Mouse (Mus musculus) ES-E14 (cell line): Measurements from ENCODE around the gene Prmt1. TPM values are rescaled to one million over a fixed set of nuclear protein-coding genes. Genes with fewer than 3 reads are reported as not detected.
A peak's percentile ranks its signal among the peaks of the same experiment; 100 is the strongest.

Experiments used
- DNase-seq: peaks from one replicate; pipeline ENCODE4 v3.0.0-alpha.2; 2013; ENCODE audit warnings: low read depth, low spot score
- H3K27ac ChIP-seq: 2 replicates; pipeline ENCODE4 v1.5.1; 2012; ENCODE audit warnings: low read depth, mild to moderate bottlenecking, low read length, moderate library complexity, mixed read lengths; ENCODE audit not compliant: poor library complexity, insufficient read depth, severe bottlenecking
- H3K36me3 ChIP-seq: 2 replicates; pipeline ENCODE4 v1.6.1; 2012; ENCODE audit warnings: mild to moderate bottlenecking, low read length, moderate library complexity, mixed read lengths; ENCODE audit not compliant: control insufficient read depth, poor library complexity, insufficient read depth, severe bottlenecking
- H3K4me1 ChIP-seq, 2 experiments: fragments of 150-350 bp in 1 of 2; sonication (generic) in 1 of 2; 2 replicates each; pipeline ENCODE4 v1.6.1; 2012; ENCODE audit warnings: low read length in 2 of 2, mild to moderate bottlenecking in 1 of 2, mixed read lengths in 1 of 2; ENCODE audit not compliant: control insufficient read depth in 2 of 2, insufficient read depth in 2 of 2, poor library complexity in 1 of 2
- H3K4me3 ChIP-seq, 2 experiments: fragments of 150-350 bp in 1 of 2; sonication (generic) in 1 of 2; 2 replicates each; pipeline ENCODE4 v1.5.1; 2012; ENCODE audit warnings: low read length in 2 of 2, low read depth in 1 of 2, mild to moderate bottlenecking in 1 of 2, mixed read lengths in 1 of 2; ENCODE audit not compliant: insufficient read depth in 1 of 2, poor library complexity in 1 of 2, severe bottlenecking in 1 of 2
- H3K9ac ChIP-seq: 2 replicates; pipeline ENCODE4 v1.6.1; 2012; ENCODE audit warnings: low read depth, mild to moderate bottlenecking, low read length, mixed read lengths; ENCODE audit not compliant: poor library complexity, insufficient read depth, severe bottlenecking
- H3K9me3 ChIP-seq: fragments of 150-350 bp; sonication (generic); 2 replicates; pipeline ENCODE4 v1.6.1; 2012; ENCODE audit warnings: low read depth, mild to moderate bottlenecking, low read length; ENCODE audit not compliant: control insufficient read depth, insufficient read depth
- CHD2 ChIP-seq: IDR thresholded peaks from 2 replicates; pipeline ENCODE4 v1.6.1; 2014; ENCODE audit warnings: mild to moderate bottlenecking, low read depth, low read length, inconsistent platforms
- HCFC1 ChIP-seq: IDR thresholded peaks from 2 replicates; pipeline ENCODE4 v1.6.1; 2012; ENCODE audit warnings: low read length, inconsistent platforms, borderline replicate concordance; ENCODE audit not compliant: insufficient read depth
- MAFK ChIP-seq: IDR thresholded peaks from 2 replicates; pipeline ENCODE4 v1.6.1; 2014; ENCODE audit warnings: mild to moderate bottlenecking, low read depth, low read length, inconsistent platforms; ENCODE audit not compliant: insufficient read depth
- ZC3H11A ChIP-seq: IDR thresholded peaks from 2 replicates; pipeline ENCODE4 v1.6.1; 2012; ENCODE audit warnings: low read depth, mild to moderate bottlenecking, inconsistent platforms, low read length, borderline replicate concordance
- ZNF384 ChIP-seq: IDR thresholded peaks from 2 replicates; pipeline ENCODE4 v1.6.1; 2012; ENCODE audit warnings: low read depth, low read length, inconsistent platforms
- in situ Hi-C, 2 experiments: fragments of 600-800 bp; cut with MboI; formaldehyde crosslinking; loops; one replicate each; pipeline ENCODE4 v1.15.1; 2025; ENCODE audit warnings: low sequenced_read_pairs in 2 of 2, inconsistent platforms in 1 of 2; ENCODE audit not compliant: unreplicated experiment in 2 of 2
- total RNA-seq: library from RNA; depleted of rRNA; stranded (reverse); fragments of 300-350 nt; gene quantifications from 2 replicates; pipeline ENCODE4 v1.2.3, GENCODE M21; 2012

Prmt1 gene
- total RNA-seq, 1 experiment: 413 TPM

GRCm38 (mm10) chr7:44970231-44970691, 16.1 kb downstream of the Prmt1 start:
- H3K9ac ChIP-seq: peak overlapping the region; percentile 77
- peaks cover 16% of the 10 kb centered on the region; the same call in 1 of the 2 replicates for H3K36me3 ChIP-seq
- H3K4me3 ChIP-seq: peak overlapping the region; percentile 82 to 85
- in situ Hi-C loops: no loop called here
- TF ChIP-seq HCFC1 (no peak), CHD2 (peak; percentile 80; the same call in 1 of the 2 replicates)
- H3K27ac ChIP-seq: peak overlapping the region; percentile 72
- peaks cover 0 to 14% of the 10 kb centered on the region in 2 experiments; a peak in 1 of 4 replicates for H3K4me1 ChIP-seq
- no peaks in the 10 kb centered on the region for H3K9me3 ChIP-seq
- peak; percentile 90 for DNase-seq

GRCm38 (mm10) chr7:44966638-44967037, 19.7 kb downstream of the Prmt1 start:
- Histone ChIP-seq H3K27ac (no peak overlapping the region), H3K4me3 (peak overlapping the region; percentile 25 to 40; a peak in 3 of 4 replicates)
- in situ Hi-C loops: no loop called here

GRCm38 (mm10) chr7:44965975-44966374, 20.4 kb downstream of the Prmt1 start:
- Histone ChIP-seq H3K36me3 (peaks cover 37% of the 10 kb centered on the region), H3K9me3 (no peaks in the 10 kb centered on the region), H3K4me3 (no peak overlapping the region), H3K9ac (no peak overlapping the region), H3K27ac (no peak overlapping the region), H3K4me1 (peaks cover 2 to 5% of the 10 kb centered on the region in 2 experiments; a peak in 2 of 4 replicates)
- in situ Hi-C loops: no loop called here
- DNase-seq: no peak
- TF ChIP-seq ZNF384 (no peak), ZC3H11A (no peak), CHD2 (no peak), HCFC1 (no peak), MAFK (no peak)

More at GRCm38 (mm10) chr7:44966638-44967037, 19.7 kb downstream of the Prmt1 start:
- TF ChIP-seq ZNF384 (no peak), CHD2 (no peak), ZC3H11A (no peak), HCFC1 (no peak), MAFK (no peak)
- H3K36me3 ChIP-seq: peaks cover 31% of the 10 kb centered on the region
- H3K9ac ChIP-seq: peak overlapping the region; percentile 28; the same call in 1 of the 2 replicates
- DNase-seq: no peak
- no peaks in the 10 kb centered on the region for H3K9me3 ChIP-seq
- H3K4me1 ChIP-seq: peaks cover 2 to 6% of the 10 kb centered on the region in 2 experiments; a peak in 2 of 4 replicates

GRCm38 (mm10) chr7:44964990-44965389, 21.4 kb downstream of the Prmt1 start:
- no peak for DNase-seq
- no peak overlapping the region; the same call in 1 of the 2 replicates for H3K27ac ChIP-seq
- peaks cover 2% of the 10 kb centered on the region in 2 experiments; a peak in 1 of 4 replicates for H3K4me1 ChIP-seq
- in situ Hi-C loops: no loop called here
- no peaks in the 10 kb centered on the region for H3K9me3 ChIP-seq
- H3K4me3 ChIP-seq: no peak overlapping the region
- H3K36me3 ChIP-seq: peaks cover 44% of the 10 kb centered on the region
- H3K9ac ChIP-seq: no peak overlapping the region
- no peak for TF ChIP-seq ZNF384

- no peak for DNase-seq
- Histone ChIP-seq H3K27ac (no peak overlapping the region), H3K9ac (no peak overlapping the region), H3K9me3 (no peaks in the 10 kb centered on the region), H3K4me3 (no peak overlapping the region), H3K4me1 (peaks cover 0 to 2% of the 10 kb centered on the region in 2 experiments; a peak in 1 of 4 replicates), H3K36me3 (peaks cover 53% of the 10 kb centered on the region)
- in situ Hi-C loops: no loop called here
- TF ChIP-seq HCFC1 (no peak), ZNF384 (no peak), ZC3H11A (no peak), MAFK (no peak), CHD2 (no peak)
These were observed 23.5 kb downstream of the Prmt1 start for GRCm38 (mm10) chr7:44962831-44963230.
